Mouse (Mus musculus) Muller cell, postnatal 12 days (primary cell): ENCODE measurements around the gene Hs3st4.

ENCODE experiments used
- DNase-seq: peaks from one replicate; pipeline ENCODE4 v3.0.0-alpha.2; 2015; ENCODE audit errors: inconsistent ontology term

Gene Hs3st4

GRCm38 (mm10) chr7:123982461-123983038 is at the start of gene Hs3st4:
Hs3st4 (plus strand) TSS chr7:123982869.
- DNase-seq, result peak; percentile 40

DNA sequence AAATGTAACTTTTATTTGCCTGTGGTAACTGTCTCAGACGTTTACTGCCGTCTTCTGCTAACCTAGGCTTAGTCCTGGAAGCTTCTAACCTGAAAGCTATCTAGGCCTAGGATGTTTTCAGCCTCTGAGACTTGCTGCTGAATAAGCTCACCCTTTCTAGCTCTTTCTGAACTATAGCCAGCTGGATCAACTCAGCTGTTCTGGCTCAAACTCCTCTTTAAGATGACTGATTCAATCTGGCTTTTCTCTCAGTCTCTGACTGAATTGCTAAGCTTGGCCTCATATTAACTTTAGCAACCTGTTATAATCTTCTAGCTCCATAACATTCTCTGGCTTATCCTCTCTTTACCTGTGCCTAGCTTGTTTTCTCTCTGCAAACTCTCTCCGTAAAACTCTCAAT is 35.8 kb upstream of the Hs3st4 start:
- no peak for DNase-seq

- DNase-seq, result peak; percentile 72
Measured at GRCm38 (mm10) chr7:123963021-123963420, 19.6 kb upstream of the Hs3st4 start.

DNA sequence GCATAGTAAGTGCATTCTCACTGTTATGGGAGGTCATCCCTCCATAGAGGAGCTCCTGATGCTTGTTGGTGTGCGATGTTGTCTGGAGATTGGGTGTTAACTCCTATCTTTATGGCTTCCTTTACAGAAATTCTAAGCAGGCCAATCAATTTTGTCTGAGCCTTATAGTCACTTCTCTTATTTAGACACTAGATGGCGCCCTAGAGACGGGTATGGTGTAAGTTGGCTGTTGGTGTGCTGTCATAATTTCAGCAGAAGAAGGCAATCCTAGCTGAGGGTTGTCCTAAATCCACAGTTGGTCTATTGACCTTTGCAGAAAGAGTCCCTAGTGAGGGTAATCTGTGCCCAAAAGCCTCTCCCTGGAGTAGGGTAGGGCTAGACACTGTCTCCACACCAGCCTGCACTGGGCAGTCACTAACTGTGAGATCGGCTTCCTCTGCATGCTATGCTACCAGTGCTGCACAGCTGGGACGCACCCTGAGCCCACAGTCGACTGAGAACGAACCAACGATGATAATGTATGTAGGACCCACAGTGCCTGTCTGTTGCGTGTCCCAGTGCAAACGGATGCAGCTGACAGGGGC is 18.0 kb upstream of the Hs3st4 start:
- DNase-seq, result peak; percentile 17

GRCm38 (mm10) chr7:123965515-123965914 is 17.2 kb upstream of the Hs3st4 start:
- DNase-seq, result no peak

GRCm38 (mm10) chr7:123975441-123975840 is 7.2 kb upstream of the Hs3st4 start:
- no peak for DNase-seq

GRCm38 (mm10) chr7:123981435-123981834 is 1.2 kb upstream of the Hs3st4 start:
- DNase-seq, result no peak

- DNase-seq, result no peak
Measured at GRCm38 (mm10) chr7:123982010-123982409, 659 bp upstream of the Hs3st4 start.

GRCm38 (mm10) chr7:123983177-123984046 is 743 bp downstream of the Hs3st4 start:
- DNase-seq, result no peak

- DNase-seq, result no peak
Measured at GRCm38 (mm10) chr7:123992121-123992520, 9.5 kb downstream of the Hs3st4 start.

GRCm38 (mm10) chr7:123997266-123997665 is 14.6 kb downstream of the Hs3st4 start:
- no peak for DNase-seq

DNA sequence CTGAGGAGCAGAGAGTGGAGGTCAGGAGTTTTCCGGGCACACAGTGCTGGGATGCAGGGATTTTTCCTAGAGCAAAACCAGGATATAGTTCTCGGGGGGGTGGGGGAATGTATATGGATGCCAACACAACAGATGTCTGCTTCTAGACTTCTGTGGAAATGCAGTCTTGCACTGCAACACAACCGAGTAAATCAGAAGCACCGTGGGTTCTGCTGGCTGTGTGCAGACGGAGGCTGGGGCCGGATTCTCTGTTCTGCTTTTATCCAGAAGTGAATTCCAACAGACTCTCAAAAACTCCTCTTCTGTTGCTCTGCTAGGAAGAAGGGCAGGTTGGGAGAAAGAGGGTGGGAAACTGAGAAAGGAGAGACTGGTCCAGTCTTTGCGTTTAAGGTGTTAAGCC is 15.9 kb downstream of the Hs3st4 start:
- no peak for DNase-seq

DNA sequence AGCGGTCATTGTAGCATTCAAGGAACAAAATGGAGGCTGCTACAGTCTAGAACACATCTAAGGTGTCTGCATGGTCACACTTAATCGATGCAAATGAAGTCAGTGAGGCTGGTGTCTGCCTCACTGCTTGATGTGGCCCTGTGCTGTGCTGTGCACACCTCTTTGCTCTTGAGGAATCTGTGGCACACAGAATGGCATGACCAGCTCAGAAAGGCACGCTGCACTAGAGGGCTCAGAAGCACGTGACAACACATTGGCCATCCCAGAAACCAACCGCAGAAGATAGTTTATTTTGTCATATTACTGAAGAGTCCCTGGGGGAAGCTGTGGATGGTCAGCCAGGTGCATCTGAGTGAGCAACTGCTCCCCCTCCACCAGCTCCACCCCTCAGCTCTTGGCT is 44.2 kb downstream of the Hs3st4 start:
- no peak for DNase-seq

DNA sequence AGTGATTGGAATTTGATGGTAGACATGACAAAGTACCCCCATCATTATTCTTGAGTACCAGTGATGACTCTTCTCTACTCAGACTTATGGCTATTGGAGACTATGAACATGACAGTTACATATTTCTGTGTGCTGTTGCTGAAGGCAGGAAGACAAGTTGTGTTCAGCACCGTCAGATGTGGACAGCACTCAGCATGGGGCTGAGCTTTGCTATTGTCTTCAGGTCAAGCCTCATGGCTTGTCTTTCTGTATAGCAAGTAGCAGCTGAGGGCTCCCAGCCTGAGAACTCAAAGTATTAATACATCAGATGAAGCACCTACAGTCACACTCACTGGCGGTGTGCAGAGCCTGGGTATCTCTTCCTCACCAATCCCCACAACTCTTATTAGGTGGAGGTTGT is 49.6 kb downstream of the Hs3st4 start:
- DNase-seq, result peak; percentile 2

- DNase-seq, result no peak
Measured at GRCm38 (mm10) chr7:124033332-124033731, 50.7 kb downstream of the Hs3st4 start.

DNA sequence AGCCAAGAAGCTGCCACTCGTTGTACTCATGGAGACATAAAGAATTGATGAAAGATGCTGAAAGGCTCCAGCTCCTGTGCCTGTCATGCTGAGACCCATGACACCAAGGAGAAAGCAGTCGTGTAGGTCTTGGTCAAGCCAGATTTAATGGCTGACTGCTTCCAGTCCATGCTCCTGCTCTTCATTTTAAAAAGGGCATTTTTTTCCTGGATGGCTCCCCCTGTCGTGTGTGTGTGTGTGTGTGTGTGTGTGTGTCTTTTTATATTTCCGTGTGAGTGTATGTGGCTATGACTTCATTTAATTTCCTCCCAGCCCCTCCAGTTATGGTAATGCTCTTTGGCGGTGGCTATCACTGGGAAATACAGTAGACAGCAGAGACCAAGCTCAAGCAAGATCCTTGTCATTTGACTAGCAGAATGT is 54.6 kb downstream of the Hs3st4 start:
- no peak for DNase-seq

DNA sequence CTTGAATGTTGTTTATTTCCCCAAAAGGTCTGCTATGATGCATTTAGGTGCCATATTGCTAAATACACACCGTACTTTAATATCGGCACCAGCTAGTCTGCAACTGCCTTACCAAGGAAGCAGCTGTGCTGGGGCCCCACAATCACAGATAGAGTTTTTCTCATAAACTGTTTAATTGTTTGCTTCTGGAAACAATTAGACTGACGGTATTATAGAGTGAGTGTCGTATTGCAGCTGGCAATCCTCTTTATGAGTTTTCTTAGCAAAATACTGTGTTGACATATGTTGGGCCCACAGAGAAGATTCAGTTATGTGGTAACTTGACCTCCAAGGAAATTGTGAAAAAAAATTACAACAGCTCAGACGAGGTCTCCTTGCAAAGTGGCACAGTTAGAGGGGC is 56.5 kb downstream of the Hs3st4 start:
- DNase-seq, result no peak

DNA sequence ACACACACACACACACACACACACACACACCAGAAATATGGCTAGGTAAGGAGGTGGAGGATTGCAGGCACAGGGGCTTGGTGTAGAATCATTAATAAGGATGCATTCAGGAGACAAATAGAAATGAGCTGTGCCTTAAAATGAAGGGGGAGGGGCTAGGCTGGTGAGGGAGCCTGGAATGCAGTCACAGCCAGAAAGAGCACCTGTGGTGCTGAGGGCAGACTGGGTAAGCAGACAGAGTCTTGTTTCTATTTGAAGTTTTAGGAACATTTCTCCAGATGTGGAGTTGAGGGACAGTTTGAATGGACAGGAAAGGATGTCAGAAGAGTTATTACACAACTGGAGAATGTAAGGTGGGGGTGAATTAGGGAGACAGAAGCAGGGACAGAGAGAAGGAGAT is 64.7 kb downstream of the Hs3st4 start:
- DNase-seq, result no peak

- no peak for DNase-seq
Measured at GRCm38 (mm10) chr7:124048971-124049370, 66.3 kb downstream of the Hs3st4 start.

- DNase-seq, result no peak
Measured at GRCm38 (mm10) chr7:124050421-124050820, 67.8 kb downstream of the Hs3st4 start.

GRCm38 (mm10) chr7:124083741-124084140 is 101.1 kb downstream of the Hs3st4 start:
- no peak for DNase-seq

- peak; percentile 37 for DNase-seq
Measured at GRCm38 (mm10) chr7:124129019-124129418, 146.3 kb downstream of the Hs3st4 start.

GRCm38 (mm10) chr7:124131312-124131711 is 148.6 kb downstream of the Hs3st4 start:
- DNase-seq, result no peak
